In genomic region chr9:58111431-58111830, GRCm38 (mm10) we compare ENCODE assay signal across 9 mouse cellular contexts. TPM values are rescaled to one million over a fixed set of nuclear protein-coding genes. Genes with fewer than 3 reads are reported as not detected.
DNase-seq lines count a peak whose midpoint lies in the region; ATAC-seq and TF ChIP-seq lines count a peak whose summit lies in the region.
"Had no signal": no experiment of that assay in that cellular context is flagged by ENCODE, and none has a peak within 500 bp of the region (broad histone marks: within the 10 kb centered on the region; RNA-seq: fewer than 3 reads in every experiment).

No protein-coding gene starts in this region.

- peak; percentile 56 for ATAC-seq in forebrain, embryonic 15.5 days (replicated peaks)
- no peak for ATAC-seq in erythroblast, adult 5-6 weeks (replicated peaks; ENCODE audit: low FRiP score, poor library complexity, severe bottlenecking)

- no peaks in the 10 kb centered on the region for H3K9me3 ChIP-seq in forebrain, embryonic 15.5 days
- H3K9me3 ChIP-seq: liver, embryonic 15.5 days had no signal

- peak overlapping the region; percentile 28; the same call in 1 of the 2 replicates for H3K9ac ChIP-seq in forebrain, embryonic 15.5 days (replicated peaks)
- H3K9ac ChIP-seq: liver, embryonic 15.5 days had no signal

- H3K27ac ChIP-seq in forebrain, embryonic 15.5 days (replicated peaks), result peak overlapping the region; percentile 99
- peak overlapping the region; percentile 78 for H3K27ac ChIP-seq in left cerebral cortex, adult 2 months
- H3K27ac ChIP-seq: liver, embryonic 15.5 days had no signal

- no peak overlapping the region for H3K4me3 ChIP-seq in forebrain, embryonic 15.5 days
- no peak overlapping the region for H3K4me3 ChIP-seq in left cerebral cortex, adult 2 months
- H3K4me3 ChIP-seq: liver, embryonic 15.5 days had no signal

- H3K36me3 ChIP-seq in forebrain, embryonic 15.5 days, result no peaks in the 10 kb centered on the region
- H3K36me3 ChIP-seq: liver, embryonic 15.5 days had no signal

- no peak for TF ChIP-seq CTCF in left cerebral cortex, adult 2 months (IDR thresholded peaks at IDR 0.05)

- H3K4me2 ChIP-seq in forebrain, embryonic 15.5 days (replicated peaks), result no peak overlapping the region
- H3K4me2 ChIP-seq: liver, embryonic 15.5 days had no signal

- peaks cover 76% of the 10 kb centered on the region for H3K4me1 ChIP-seq in forebrain, embryonic 15.5 days
- H3K4me1 ChIP-seq: liver, embryonic 15.5 days had no signal

- WGBS in forebrain, embryonic 15.5 days, result 29% methylated on average over 6 of the region's 6 CpGs

- no peaks in the 10 kb centered on the region for H3K27me3 ChIP-seq in forebrain, embryonic 15.5 days

- peak; percentile 13 for DNase-seq in urinary bladder, postnatal 25 days (ENCODE audit: low spot score)
- DNase-seq in urinary bladder, adult 2 months (ENCODE audit: low spot score), result no peak
- peak; percentile 73 to 79 for DNase-seq in left cerebral cortex, adult 2 months (ENCODE audit: extremely low spot score in 1 of 2, low spot score in 2 of 2)
- peak; percentile 90 for DNase-seq in right cerebral cortex, adult 18-20 months
- DNase-seq in lung, postnatal 36 days, result no peak
- DNase-seq in kidney, postnatal 10 days, result no peak

- intact Hi-C loops in left cerebral cortex, adult 2 months (cut with DNase I), result loop anchor here (1.0 to 2.0 kb wide), 3 partner anchors 45 to 89 kb away; no protein-coding TSS in a partner anchor

RNA-seq across cellular contexts. Expression of gene Ccdc33, which starts 7.2 kb away (rescaled TPM):
- 0.06 and 0.09 TPM in 2 replicates for polyA plus RNA-seq in urinary bladder, adult 2 months (2012; rRNA removed)
- polyA plus RNA-seq in forebrain, embryonic 15.5 days (2015; fragmentation: Nextera tagmentation; extraction: Ambion mirVana), result 0.93 and 1.1 TPM in 2 replicates
- 1 to 10 TPM in 1 of 2 experiments, under 1 TPM in 1; 0.86 to 1.3 TPM for total RNA-seq in left cerebral cortex, adult 2 months (2021)
- total RNA-seq in erythroblast, adult 5-6 weeks (2015; ENCODE audit: low replicate concordance), result not detected in 2 replicates
- not detected in 2 replicates for total RNA-seq in erythroblast, adult 5-6 weeks (2017; ENCODE audit: low replicate concordance)
- polyA plus RNA-seq: liver, embryonic 15.5 days had no signal

RNA-seq across cellular contexts. Expression of gene Stra6, which starts 47.8 kb away (rescaled TPM):
- polyA plus RNA-seq in urinary bladder, adult 2 months (2012; rRNA removed), result 0.50 and 0.63 TPM in 2 replicates
- polyA plus RNA-seq in forebrain, embryonic 15.5 days (2015; fragmentation: Nextera tagmentation; extraction: Ambion mirVana), result 8.7 and 10.8 TPM in 2 replicates
- 1 to 10 TPM; 8.0 to 8.5 TPM for total RNA-seq in left cerebral cortex, adult 2 months (2021)
- total RNA-seq in erythroblast, adult 5-6 weeks (2015; ENCODE audit: low replicate concordance), result not detected in 2 replicates
- not detected in 2 replicates for total RNA-seq in erythroblast, adult 5-6 weeks (2017; ENCODE audit: low replicate concordance)

Comparison
In these comparisons a context has a peak if more than half of its experiments do, and no peak if none do; other contexts are left out.
1. DNase-seq: peak in urinary bladder, postnatal 25 days (single experiment), left cerebral cortex, adult 2 months (2 of 2) and right cerebral cortex, adult 18-20 months (single experiment); none in urinary bladder, adult 2 months (single experiment), lung, postnatal 36 days (single experiment) and kidney, postnatal 10 days (single experiment).
2. RNA of gene Stra6, which starts 47.8 kb away (total RNA-seq): 8.0 to 8.5 TPM in left cerebral cortex, adult 2 months; not detected in erythroblast, adult 5-6 weeks; every median in the first group is over 4 times any median in the second.